Mouse (Mus musculus) A20 (cell line): ENCODE results near the gene Pax5.

ENCODE experiments used
- DNase-seq: peaks from one replicate; pipeline ENCODE4 v3.0.0-alpha.2; 2011; ENCODE audit warnings: low read depth, low spot score

The Pax5 gene

GRCm38 (mm10) chr4:44601370-44601769 lies 108.9 kb downstream of the Pax5 start:
- no peak for DNase-seq

GRCm38 (mm10) chr4:44600875-44601274 lies 109.4 kb downstream of the Pax5 start:
- DNase-seq: no peak

- no peak for DNase-seq
Measured at GRCm38 (mm10) chr4:44597965-44598364, 112.3 kb downstream of the Pax5 start.

- no peak for DNase-seq
Measured at GRCm38 (mm10) chr4:44593091-44593490, 117.2 kb downstream of the Pax5 start.

GRCm38 (mm10) chr4:44582687-44583086 lies 127.6 kb downstream of the Pax5 start:
- no peak for DNase-seq

- DNase-seq: no peak
Measured at GRCm38 (mm10) chr4:44578591-44578990, 131.7 kb downstream of the Pax5 start.

- peak; percentile 55 for DNase-seq
Measured at GRCm38 (mm10) chr4:44577293-44577692, 133.0 kb downstream of the Pax5 start.

GRCm38 (mm10) chr4:44576786-44577185 lies 133.5 kb downstream of the Pax5 start:
- DNase-seq: no peak

- no peak for DNase-seq
Measured at GRCm38 (mm10) chr4:44573017-44573416, 137.3 kb downstream of the Pax5 start.

- DNase-seq: no peak
Measured at GRCm38 (mm10) chr4:44572373-44572772, 137.9 kb downstream of the Pax5 start.

GRCm38 (mm10) chr4:44569138-44569537 lies 141.1 kb downstream of the Pax5 start:
- DNase-seq: no peak

GRCm38 (mm10) chr4:44568666-44569065 lies 141.6 kb downstream of the Pax5 start:
- DNase-seq: no peak

GRCm38 (mm10) chr4:44566401-44566800 lies 143.9 kb downstream of the Pax5 start:
- DNase-seq: no peak

- DNase-seq: peak; percentile 26
Measured at GRCm38 (mm10) chr4:44565126-44566082, 144.9 kb downstream of the Pax5 start.

- DNase-seq: peak; percentile 68
Measured at GRCm38 (mm10) chr4:44564602-44565001, 145.7 kb downstream of the Pax5 start.

GRCm38 (mm10) chr4:44560956-44561355 lies 149.3 kb downstream of the Pax5 start:
- DNase-seq: no peak

GRCm38 (mm10) chr4:44558564-44558955 lies 151.7 kb downstream of the Pax5 start:
- DNase-seq: no peak

- DNase-seq: no peak
Measured at GRCm38 (mm10) chr4:44557815-44558563, 152.3 kb downstream of the Pax5 start.

- DNase-seq: peak; percentile 47
Measured at GRCm38 (mm10) chr4:44556586-44557281, 153.6 kb downstream of the Pax5 start.

GRCm38 (mm10) chr4:44555576-44555975 lies 154.7 kb downstream of the Pax5 start:
- DNase-seq: no peak

GRCm38 (mm10) chr4:44551470-44551869 lies 158.8 kb downstream of the Pax5 start:
- no peak for DNase-seq

GRCm38 (mm10) chr4:44549029-44549428 lies 161.3 kb downstream of the Pax5 start:
- DNase-seq: no peak
